Mouse (Mus musculus) neural tube, embryonic 14.5 days (tissue): ENCODE data around the gene Jakmip3. TPM values are rescaled to one million over a fixed set of nuclear protein-coding genes. Genes with fewer than 3 reads are reported as not detected.

Source experiments
- ATAC-seq: fragments of 200-750 bp; cut with Nextera tagmentation; 2 replicates; pipeline ENCODE4 v1.8.0; 2017; ENCODE audit warnings: low read depth, mild to moderate bottlenecking, moderate TSS enrichment, moderate library complexity
- H3K27ac ChIP-seq: fragments of 300-500 bp; sonication (generic); 2 replicates; pipeline ENCODE4 v1.5.1; 2014; ENCODE audit warnings: low read depth, mild to moderate bottlenecking, control low read depth, low read length, moderate library complexity, mixed read lengths
- H3K27me3 ChIP-seq: fragments of 300-500 bp; sonication (generic); 2 replicates; pipeline ENCODE4 v1.6.1; 2014; ENCODE audit warnings: low read length; ENCODE audit not compliant: control insufficient read depth, insufficient read depth
- H3K36me3 ChIP-seq: fragments of 300-500 bp; sonication (generic); 2 replicates; pipeline ENCODE4 v1.6.1; 2014; ENCODE audit warnings: low read length, mixed read lengths; ENCODE audit not compliant: control insufficient read depth, insufficient read depth
- H3K4me1 ChIP-seq: fragments of 300-500 bp; sonication (generic); 2 replicates; pipeline ENCODE4 v1.6.1; 2014; ENCODE audit warnings: low read length; ENCODE audit not compliant: control insufficient read depth, insufficient read depth
- H3K4me2 ChIP-seq: fragments of 300-500 bp; sonication (generic); 2 replicates; pipeline ENCODE4 v1.6.1; 2014; ENCODE audit warnings: mild to moderate bottlenecking, low read depth, low read length, control low read depth
- H3K4me3 ChIP-seq: fragments of 300-500 bp; sonication (generic); 2 replicates; pipeline ENCODE4 v1.5.1; 2014; ENCODE audit warnings: low read depth, low read length, control low read depth, mixed read lengths
- H3K9ac ChIP-seq: fragments of 300-500 bp; sonication (generic); replicated peaks from 2 replicates; pipeline ENCODE4 v1.6.1; 2014; ENCODE audit warnings: low read depth, mild to moderate bottlenecking, control low read depth, low read length, mixed read lengths
- H3K9me3 ChIP-seq: fragments of 300-500 bp; sonication (generic); 2 replicates; pipeline ENCODE4 v1.6.1; 2016; ENCODE audit warnings: low read length; ENCODE audit not compliant: control insufficient read depth
- WGBS: fragments of 180-500 bp; shearing (Covaris S2); extraction: QIAGEN DNeasy Blood & Tissue Kit; methylation state at CpG from one replicate; pipeline ENCODE4 v1.1.7; 2014; 5-methylcytosine and 5-hydroxymethylcytosine counted together
- polyA plus RNA-seq: library from polyadenylated mRNA; unstranded; fragments of >200 nt; fragmentation: Nextera tagmentation; extraction: Ambion mirVana; gene quantifications from 2 replicates; pipeline ENCODE4 v1.2.1, GENCODE M21; 2014

Jakmip3 gene
- polyA plus RNA-seq, 1 experiment from 2014 or later, result 15.0 TPM

- no peak for ATAC-seq
- no peaks in the 10 kb centered on the region for H3K36me3 ChIP-seq
- no peaks in the 10 kb centered on the region; the same call in 1 of the 2 replicates for H3K9me3 ChIP-seq
- H3K9ac ChIP-seq, result no peak overlapping the region
- H3K4me1 ChIP-seq, result peaks cover 26% of the 10 kb centered on the region
- 26% methylated on average over 5 of the region's 5 CpGs for WGBS
- no peak overlapping the region for H3K27ac ChIP-seq
- no peaks in the 10 kb centered on the region for H3K27me3 ChIP-seq
- H3K4me3 ChIP-seq, result no peak overlapping the region
- no peak overlapping the region for H3K4me2 ChIP-seq
Measured at GRCm38 (mm10) chr7:139081158-139081557, 140.6 kb downstream of the Jakmip3 start.

GRCm38 (mm10) chr7:139082281-139082680 is 141.8 kb downstream of the Jakmip3 start:
- Histone ChIP-seq H3K27ac (no peak overlapping the region), H3K4me3 (no peak overlapping the region), H3K9me3 (no peaks in the 10 kb centered on the region; the same call in 1 of the 2 replicates), H3K36me3 (no peaks in the 10 kb centered on the region), H3K9ac (no peak overlapping the region), H3K27me3 (no peaks in the 10 kb centered on the region), H3K4me1 (peaks cover 24% of the 10 kb centered on the region), H3K4me2 (no peak overlapping the region)
- ATAC-seq, result no peak
- 59% methylated on average over 8 of the region's 8 CpGs for WGBS

- Histone ChIP-seq H3K9me3 (no peaks in the 10 kb centered on the region; the same call in 1 of the 2 replicates), H3K4me1 (peaks cover 24% of the 10 kb centered on the region), H3K27me3 (no peaks in the 10 kb centered on the region), H3K27ac (no peak overlapping the region), H3K4me2 (no peak overlapping the region), H3K36me3 (no peaks in the 10 kb centered on the region), H3K4me3 (no peak overlapping the region), H3K9ac (no peak overlapping the region)
- ATAC-seq, result no peak
- whole genome bisulfite sequencing, result 28% methylated on average over 1 of the region's 1 CpGs
Measured at GRCm38 (mm10) chr7:139084316-139084715, 143.8 kb downstream of the Jakmip3 start.

GRCm38 (mm10) chr7:139085629-139086194 is 145.2 kb downstream of the Jakmip3 start, which contains the start of gene Dpysl4:
Gene Dpysl4, plus strand, starts transcription at chr7:139086001.
- Histone ChIP-seq H3K27me3 (no peaks in the 10 kb centered on the region), H3K4me3 (peak within 1 kb of the TSS; percentile 89), H3K27ac (peak within 1 kb of the TSS; percentile 81), H3K4me1 (peaks cover 31% of the 10 kb centered on the region), H3K9ac (peak within 1 kb of the TSS; percentile 96), H3K9me3 (no peaks in the 10 kb centered on the region; the same call in 1 of the 2 replicates), H3K36me3 (peaks cover 10% of the 10 kb centered on the region; the same call in 1 of the 2 replicates), H3K4me2 (peak within 1 kb of the TSS; percentile 63)
- peak; percentile 85 for ATAC-seq
- WGBS, result 7% methylated on average over 32 of the region's 32 CpGs

GRCm38 (mm10) chr7:139086195-139087158 is 145.9 kb downstream of the Jakmip3 start:
- ATAC-seq, result peak; percentile 65
- Histone ChIP-seq H3K4me2 (peak overlapping the region; percentile 63), H3K9me3 (no peaks in the 10 kb centered on the region), H3K4me1 (peaks cover 31% of the 10 kb centered on the region), H3K4me3 (peak overlapping the region; percentile 89), H3K27me3 (no peaks in the 10 kb centered on the region), H3K9ac (peak overlapping the region; percentile 96), H3K36me3 (peaks cover 16% of the 10 kb centered on the region), H3K27ac (peak overlapping the region; percentile 81)
- under 1% methylated on average over 60 of the region's 61 CpGs for WGBS

- ATAC-seq, result no peak
- Histone ChIP-seq H3K27ac (peak overlapping the region; percentile 24; the same call in 1 of the 2 replicates), H3K9ac (0 out of 2 replicates have a peak overlapping the region, but pooled peaks have one; percentile 21), H3K4me1 (peaks cover 31% of the 10 kb centered on the region), H3K27me3 (no peaks in the 10 kb centered on the region), H3K4me3 (peak overlapping the region; percentile 89), H3K9me3 (no peaks in the 10 kb centered on the region), H3K4me2 (peak overlapping the region; percentile 63), H3K36me3 (peaks cover 28% of the 10 kb centered on the region)
- WGBS, result 50% methylated on average over 2 of the region's 2 CpGs
Measured at GRCm38 (mm10) chr7:139087801-139088200, 147.3 kb downstream of the Jakmip3 start.

GRCm38 (mm10) chr7:139089892-139090874 is 149.7 kb downstream of the Jakmip3 start:
- Histone ChIP-seq H3K4me3 (no peak overlapping the region), H3K36me3 (peaks cover 45% of the 10 kb centered on the region)
- WGBS, result 58% methylated on average over 12 of the region's 12 CpGs

GRCm38 (mm10) chr7:139091681-139092080 is 151.2 kb downstream of the Jakmip3 start:
- 91% methylated on average over 9 of the region's 9 CpGs for WGBS
- Histone ChIP-seq H3K4me1 (peaks cover 29% of the 10 kb centered on the region), H3K4me3 (no peak overlapping the region), H3K9ac (no peak overlapping the region), H3K4me2 (no peak overlapping the region), H3K9me3 (no peaks in the 10 kb centered on the region), H3K27ac (no peak overlapping the region), H3K27me3 (no peaks in the 10 kb centered on the region), H3K36me3 (peaks cover 48% of the 10 kb centered on the region)
- ATAC-seq, result no peak

More at GRCm38 (mm10) chr7:139089892-139090874, 149.7 kb downstream of the Jakmip3 start:
- H3K27ac ChIP-seq, result peak overlapping the region; percentile 61
- peaks cover 31% of the 10 kb centered on the region for H3K4me1 ChIP-seq
- H3K9ac ChIP-seq, result no peak overlapping the region
- peak overlapping the region; percentile 3; the same call in 1 of the 2 replicates for H3K4me2 ChIP-seq
- H3K9me3 ChIP-seq, result no peaks in the 10 kb centered on the region
- ATAC-seq, result no peak
- no peaks in the 10 kb centered on the region for H3K27me3 ChIP-seq
